Mouse (Mus musculus) spleen, adult 2 months (tissue): ENCODE measurements around the gene Lsg1.

Source experiments
- CTCF ChIP-seq: fragments of 200-500 bp; IDR thresholded peaks from 2 replicates; pipeline ENCODE4 v1.5.1; 2011; ENCODE audit warnings: mild to moderate bottlenecking, inconsistent platforms; ENCODE audit not compliant: insufficient read depth, insufficient read length, insufficient replicate concordance; ENCODE audit errors: extremely low read depth
- POLR2A ChIP-seq: fragments of 200-500 bp; IDR thresholded peaks from 2 replicates; pipeline ENCODE4 v1.6.1; 2011; ENCODE audit warnings: low read depth, low read length, inconsistent platforms

- TF ChIP-seq CTCF (no peak), POLR2A (no peak)
These were observed 37.9 kb downstream of the Lsg1 start for GRCm38 (mm10) chr16:30549516-30549915.
